Mouse (Mus musculus) layer of hippocampus, postnatal 14 days (tissue): ENCODE results near the gene Lman1l. TPM values are rescaled to one million over a fixed set of nuclear protein-coding genes. Genes with fewer than 3 reads are reported as not detected.
A peak's percentile ranks its signal among the peaks of the same experiment; 100 is the strongest.

Experiments
- DNase-seq, 2 experiments: peaks; one replicate each; pipeline ENCODE4 v3.0.0; 2021 to 2022; ENCODE audit warnings: low spot score in 2 of 2, mixed read lengths in 1 of 2
- total RNA-seq, 2 experiments: library from RNA; stranded (reverse); gene quantifications; 2 replicates each; pipeline ENCODE4 v1.2.3; 2021

Lman1l gene
- total RNA-seq, 2 experiments from 2014 or later: not detected

DNA sequence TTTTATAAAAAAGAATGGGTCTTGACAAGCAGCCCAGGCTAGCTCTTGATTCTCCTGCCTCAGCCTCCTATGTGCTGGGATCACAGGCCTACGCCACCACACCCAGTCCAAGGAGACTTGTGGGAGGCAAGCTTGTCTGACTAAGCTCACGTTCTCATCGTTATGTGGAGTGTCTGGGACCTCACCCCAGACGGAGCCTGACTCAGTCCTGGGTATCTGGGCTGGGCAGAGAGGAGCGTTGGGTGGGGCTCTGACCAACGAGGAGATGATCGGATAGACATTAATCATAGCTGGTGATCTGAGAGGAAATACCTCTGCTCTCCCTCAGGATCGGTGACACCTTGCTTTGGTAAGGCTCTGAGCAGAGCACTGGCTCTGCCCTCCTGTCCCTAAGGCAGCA is 1.7 kb downstream of the Lman1l start:
- DNase-seq: no peak

DNA sequence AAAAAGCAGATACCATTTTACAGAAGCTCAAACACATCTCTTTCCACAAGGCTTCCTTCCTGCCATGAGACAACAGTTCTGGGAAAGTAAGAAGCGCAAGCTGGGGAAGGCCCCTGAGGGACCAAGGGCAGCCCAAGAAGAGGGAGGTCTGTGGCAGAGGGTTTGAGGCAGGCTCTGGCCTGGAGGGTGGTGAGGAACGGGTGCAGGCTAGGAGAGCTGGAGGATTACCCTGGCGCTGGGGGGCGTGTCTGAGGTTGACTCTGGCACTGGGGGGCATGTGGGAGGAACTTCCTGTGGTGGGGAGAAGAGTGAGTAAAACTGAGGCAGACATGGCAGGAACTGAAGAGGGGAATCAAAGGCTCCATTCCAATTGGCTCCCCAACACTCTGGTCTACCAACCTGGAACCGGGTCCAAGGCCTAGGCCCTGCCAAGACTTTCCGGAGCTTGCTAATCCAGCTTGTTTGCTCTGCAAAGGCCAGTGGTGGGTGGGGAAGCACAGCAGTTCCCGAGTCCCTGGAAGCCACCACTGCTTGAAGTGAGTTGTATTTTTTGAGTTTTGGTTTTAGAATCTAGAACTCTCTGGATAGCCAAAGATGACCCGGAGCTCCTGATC is 2.9 kb downstream of the Lman1l start:
- DNase-seq: peak in 1 of 2 experiments; percentile 69

DNA sequence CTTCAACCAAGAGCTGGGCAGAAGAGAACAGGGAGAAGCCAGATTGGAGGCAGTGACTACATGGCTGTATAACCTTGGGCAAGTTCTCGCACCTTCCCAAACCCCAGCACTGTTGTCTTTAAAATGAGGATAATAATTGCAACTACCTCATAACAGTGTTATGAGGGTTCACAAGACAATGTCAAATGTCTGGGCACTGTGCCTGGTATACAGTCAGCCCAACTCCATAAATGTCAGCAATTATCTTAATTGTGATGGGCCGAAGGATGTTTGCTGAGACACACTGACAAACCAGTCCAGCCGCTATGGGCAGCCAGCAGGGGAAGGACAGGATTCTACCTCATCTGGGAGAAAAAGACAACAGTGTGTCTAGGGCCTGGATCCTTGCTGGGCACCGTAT is 5.8 kb downstream of the Lman1l start:
- DNase-seq: no peak

DNA sequence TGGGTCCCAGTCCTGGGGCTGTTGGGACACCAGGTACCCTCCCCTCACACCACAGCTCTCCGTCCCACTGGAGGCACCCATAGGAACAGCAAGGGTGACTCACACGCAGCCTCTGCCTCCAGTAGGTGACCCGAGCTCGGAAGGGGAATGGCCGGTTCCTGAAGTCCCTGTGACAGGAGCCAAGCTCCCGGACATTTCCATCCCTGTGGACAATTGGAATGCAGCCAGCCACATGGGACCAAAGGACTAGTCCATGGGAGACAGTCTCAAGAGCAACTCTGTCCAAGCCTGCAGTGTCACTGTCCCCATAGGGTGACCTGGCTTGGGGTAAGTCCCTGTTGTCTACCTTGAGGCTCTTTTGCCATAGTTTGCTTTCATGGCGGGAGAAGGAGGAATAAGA is 6.6 kb downstream of the Lman1l start:
- DNase-seq: no peak

DNA sequence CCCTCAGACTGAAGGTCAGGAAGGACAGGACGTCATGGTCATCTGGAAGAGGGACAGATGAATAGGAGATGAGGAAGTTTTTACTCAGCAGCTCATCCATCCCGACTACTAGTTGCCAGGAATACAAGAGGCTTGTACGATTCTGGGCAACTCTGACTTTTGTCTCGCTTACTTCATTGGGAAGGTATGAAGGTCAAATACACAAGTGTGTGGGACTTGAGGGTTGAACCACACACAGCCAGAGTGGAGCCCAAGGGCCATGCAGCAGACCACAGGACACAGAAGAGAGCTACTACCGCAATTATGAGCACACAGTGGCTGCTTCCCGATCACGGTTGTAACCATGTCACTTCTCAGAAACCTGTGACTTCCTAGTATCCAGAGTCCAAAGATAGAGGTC is 8.0 kb downstream of the Lman1l start:
- no peak for DNase-seq

DNA sequence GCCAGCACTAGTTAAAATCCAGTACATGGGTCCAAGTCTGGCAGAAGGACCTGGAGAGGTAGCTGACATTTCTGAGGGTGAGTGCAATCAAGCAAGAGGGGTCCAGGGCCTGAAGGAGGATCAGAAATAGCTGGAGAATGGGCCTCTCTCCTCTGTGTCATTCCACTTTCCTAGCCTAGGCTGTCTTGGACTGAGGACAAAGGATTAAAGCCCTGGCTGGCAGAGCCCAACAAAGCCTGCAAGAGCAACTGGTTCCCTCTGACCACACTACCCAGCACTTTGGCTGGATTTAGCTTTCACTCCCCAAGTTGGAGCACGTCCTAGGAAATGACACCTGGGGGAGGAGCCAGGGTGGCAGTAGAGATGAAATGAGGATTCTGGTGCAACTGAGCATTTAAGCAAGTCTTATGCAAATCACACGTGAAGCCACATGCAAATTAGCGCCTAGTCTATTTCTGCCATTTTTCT is 10.2 kb downstream of the Lman1l start:
- DNase-seq: no peak

DNA sequence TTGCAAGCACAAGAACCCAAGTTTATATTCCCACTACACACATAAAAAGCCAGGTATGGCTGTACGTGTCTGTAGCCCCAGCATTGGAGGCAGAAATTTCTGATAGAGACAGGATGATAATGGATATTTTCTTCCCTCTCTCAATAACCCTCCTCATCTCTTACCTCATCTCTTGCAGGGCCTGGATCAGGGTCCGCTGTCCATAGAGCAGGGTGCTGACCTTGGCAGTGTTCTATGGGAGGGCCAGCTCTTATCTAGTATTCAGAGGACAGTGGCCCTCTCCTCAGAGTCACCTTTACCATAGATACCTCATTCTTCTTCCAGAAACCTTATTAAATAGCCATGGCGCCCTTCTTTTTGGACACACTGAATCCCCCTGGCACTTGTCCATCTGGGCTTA is 10.8 kb downstream of the Lman1l start:
- no peak for DNase-seq

DNA sequence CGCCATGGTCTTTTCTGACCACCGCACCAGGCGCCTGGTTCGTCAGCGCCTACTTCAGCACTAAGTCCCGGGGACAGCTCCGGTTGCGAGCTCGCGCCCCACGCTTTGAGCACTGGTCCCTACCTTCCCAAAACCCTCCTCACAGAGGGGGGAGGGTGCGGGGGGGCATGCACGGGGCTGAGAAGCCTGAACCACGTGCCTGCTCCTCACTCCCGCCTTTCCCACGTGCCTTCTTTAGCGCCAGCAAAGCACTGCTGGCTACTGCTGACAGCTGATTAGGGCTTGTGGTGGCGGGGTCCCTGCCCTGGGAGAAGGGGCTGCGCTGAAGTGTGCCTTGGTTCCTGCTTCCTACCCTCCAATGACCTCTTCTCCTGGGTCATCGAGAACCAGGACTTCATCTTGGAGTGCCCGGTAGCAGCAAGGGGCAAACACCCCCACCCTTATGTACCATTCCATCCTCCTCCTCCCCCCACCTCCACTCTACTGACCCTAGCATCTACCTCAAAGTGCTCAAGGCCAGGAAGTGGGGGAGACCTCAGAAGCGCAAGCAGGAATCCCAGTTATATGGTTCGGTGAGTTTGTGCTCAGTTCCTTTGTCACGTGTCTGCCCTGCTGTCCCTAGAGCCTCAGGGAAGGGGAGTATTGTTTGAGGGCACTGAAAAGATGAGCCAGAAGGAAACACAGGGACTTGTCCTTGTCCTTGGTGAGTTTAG is 14.3 kb downstream of the Lman1l start, which contains the start of gene Cplx3:
Gene Cplx3, minus strand, starts transcription at position 143 of the 713 bp plus-strand sequence.
- no peak for DNase-seq

DNA sequence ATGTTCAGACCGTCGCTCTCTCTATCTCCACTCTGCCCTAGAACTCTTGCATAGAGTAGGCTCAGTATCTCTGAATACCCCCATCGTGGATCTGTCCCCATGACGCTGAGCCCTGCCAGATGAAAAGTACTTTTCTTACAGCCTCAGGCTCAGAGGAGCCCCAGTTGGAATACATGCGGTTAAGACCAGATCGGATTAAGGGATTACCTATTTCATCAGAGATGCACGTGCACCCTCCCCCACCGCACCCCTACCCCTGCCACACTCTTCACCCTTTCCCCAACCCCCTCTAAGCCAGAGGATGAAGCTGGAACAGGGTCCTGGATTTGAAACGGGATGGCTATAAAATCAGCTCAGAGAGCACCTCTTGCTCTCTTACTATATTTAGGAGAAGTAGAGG is 15.1 kb downstream of the Lman1l start:
- no peak for DNase-seq

DNA sequence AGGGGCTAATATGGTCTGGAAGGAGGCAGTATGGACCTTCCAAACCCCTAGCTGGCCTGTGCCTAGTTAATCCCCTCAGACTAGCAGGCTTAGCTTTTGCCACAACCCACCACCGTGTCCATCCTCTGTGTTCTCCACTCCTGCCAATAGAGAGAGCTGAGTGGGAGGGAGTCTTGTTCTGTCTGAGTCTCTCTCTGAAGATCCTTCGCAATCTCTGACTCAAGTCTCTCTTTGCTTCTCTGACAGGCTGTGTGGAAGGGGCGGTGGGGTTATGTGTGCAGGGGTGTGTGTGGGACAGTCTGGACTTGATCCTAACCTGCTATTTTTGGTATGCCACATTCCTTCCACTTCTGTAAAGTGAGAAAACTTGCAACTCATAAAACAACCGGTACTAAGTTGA is 15.7 kb downstream of the Lman1l start:
- DNase-seq: no peak

DNA sequence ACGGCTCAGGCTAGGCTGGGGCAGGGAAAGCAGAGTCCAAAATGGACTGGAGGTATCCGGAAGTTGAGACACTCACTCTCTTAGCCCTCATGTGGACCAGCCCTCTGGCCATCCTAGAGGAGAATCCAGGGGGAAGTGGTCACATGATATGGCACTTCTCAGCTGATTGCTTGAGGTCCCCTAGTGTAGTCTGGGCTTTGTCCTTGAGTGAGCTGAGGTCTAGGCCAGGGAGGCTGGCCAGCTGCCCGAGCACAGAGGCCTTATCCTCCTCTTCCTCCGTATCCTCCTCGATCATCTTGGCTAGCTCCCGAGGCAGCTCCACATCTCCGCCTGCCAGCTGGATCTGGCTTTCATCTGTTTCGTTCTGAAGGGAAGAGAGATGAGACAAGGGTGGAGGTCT is 18.5 kb downstream of the Lman1l start:
- DNase-seq: no peak

DNA sequence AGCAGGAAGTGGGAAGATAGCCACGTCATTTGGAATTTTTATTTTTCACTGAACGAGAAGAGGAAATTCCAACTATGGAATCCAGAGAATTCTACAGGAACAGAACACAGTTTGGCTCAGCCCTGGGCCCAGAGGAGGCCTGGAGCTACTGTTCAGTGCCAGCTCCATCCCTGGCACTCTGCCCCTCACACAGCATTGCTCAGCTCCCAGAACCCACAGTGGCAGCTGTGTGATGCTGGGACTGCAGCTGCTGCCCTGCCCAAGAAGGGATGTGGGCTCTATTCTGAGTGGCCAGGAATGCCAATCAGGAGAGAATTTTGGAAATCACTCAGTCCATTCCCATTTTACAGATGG is 19.2 kb downstream of the Lman1l start:
- peak; percentile 51 to 73 for DNase-seq

DNA sequence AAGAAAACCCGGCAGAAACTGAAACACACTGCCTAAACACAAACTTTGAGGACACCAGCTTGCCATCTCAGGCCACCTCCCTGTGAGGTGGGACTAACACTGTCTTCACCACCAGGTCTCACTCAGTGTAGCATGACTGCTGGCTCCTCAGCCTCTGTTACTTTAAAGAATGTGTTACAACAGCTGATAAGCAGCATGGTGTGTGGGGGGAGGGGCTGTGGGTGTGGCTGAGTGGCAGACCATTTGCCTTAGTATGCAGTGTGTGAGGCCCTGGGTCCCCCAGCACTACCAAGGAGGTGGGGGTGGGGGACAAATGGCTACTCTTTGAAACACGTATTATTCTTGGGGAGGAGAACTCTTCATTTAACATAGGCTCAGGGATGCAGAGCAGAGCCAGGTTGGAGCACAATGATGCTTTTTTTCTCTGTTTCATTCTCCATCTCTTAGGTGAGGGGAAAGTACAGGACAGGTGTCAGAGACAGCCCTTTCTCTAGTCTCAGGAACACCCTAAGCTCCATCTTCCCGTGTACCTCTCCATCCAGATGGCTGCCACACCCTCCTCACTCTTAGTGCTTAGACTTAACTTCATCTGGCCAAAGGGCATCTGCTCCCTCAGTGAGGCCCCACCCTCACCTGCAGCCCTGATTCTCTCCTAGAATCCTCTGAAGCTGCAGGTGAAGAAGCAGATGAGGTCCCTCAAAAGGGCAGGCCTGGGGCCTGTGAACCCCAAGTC is 19.8 kb downstream of the Lman1l start:
- no peak for DNase-seq

DNA sequence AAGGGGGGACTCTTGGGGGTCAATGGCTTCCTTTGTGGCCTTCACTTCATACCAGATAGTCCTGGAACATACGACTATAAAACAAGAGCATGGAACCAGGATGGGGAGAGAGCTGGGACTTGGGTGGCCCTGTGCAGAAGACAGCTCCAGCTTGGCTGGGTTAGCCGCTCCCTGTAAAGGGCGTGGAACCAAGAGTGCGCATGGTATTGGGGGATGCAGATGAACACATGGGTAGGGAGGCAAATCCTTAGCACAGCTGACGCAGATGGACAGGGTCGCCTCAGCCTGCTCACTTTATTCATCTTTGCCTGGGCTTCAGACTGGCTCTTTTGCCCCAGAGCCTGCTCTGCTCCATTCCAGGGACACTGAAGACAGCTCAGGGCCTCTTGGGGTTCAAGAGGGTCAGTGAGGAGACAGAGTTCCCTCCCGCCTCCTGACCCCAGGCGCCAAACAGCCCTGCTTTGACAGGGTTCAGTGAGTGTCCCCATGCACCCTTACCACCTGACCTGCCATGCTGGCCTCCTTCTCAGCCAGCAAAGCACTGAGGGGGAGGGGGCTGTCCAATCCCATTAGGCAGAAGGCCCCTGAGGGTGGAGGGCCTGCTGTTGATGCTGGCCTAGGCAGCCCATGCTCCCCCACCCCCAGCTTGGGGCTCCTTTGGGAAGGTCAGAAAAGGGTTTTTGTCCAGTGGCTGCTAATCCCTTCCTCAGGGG is 21.6 kb downstream of the Lman1l start:
- DNase-seq: no peak

DNA sequence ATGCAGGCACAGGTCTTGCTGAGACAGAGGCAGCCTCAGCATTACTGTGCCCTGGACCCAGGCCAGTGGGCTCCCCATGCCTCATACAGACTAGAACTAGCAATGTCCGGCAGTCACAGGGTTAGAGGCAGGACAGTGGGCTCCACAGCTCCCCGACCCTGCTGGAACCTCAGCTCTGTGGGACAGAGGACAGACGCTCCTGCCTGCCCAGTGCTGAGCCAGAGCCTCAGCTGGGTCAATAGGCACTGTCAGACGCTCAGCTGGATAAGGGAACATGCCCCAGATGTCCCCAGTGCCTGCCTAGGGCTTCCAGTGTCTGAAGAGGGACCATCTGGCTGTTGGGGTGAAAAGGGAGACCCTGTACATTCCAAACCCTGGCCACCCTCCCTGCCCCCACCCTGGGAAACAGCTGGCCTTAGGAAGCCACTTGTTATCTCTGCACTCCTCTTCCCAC is 22.6 kb downstream of the Lman1l start:
- no peak for DNase-seq

DNA sequence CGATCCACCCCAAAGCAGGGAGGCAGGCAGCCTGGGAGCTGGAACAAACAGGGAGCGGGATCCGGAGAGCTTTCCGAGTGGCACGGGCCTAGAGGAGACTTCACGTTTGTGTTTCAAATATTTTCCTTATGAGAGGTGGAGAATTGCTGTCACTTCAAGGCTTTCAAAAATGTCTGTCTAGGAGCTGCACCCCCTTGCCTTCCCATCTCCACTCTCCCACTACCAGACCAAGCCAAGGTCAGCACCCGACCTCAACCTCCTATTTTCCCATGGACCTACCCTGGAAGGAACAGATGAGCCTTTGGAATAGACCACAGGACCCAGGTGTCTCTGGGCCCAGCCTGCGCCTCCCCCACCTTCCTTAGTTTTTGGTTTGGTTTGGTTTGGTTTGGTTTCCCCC is 23.3 kb downstream of the Lman1l start:
- no peak for DNase-seq

DNA sequence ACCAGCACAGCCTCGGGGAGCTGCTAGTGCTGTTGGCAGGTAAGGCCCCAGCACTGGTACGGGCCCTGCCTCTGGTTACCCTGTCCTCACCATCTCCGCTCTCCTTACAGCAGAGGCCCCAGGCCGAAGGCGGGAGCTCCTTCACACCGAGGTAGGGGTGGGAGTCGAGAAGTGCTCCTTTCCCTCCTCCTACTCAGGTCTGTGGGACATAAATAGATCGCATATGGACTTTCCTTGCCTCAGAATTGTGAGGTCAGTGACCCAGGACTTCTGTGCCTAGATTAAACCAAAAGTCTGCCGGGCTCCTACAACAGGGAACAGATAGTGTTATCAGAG is 26.4 kb downstream of the Lman1l start:
- no peak for DNase-seq

DNA sequence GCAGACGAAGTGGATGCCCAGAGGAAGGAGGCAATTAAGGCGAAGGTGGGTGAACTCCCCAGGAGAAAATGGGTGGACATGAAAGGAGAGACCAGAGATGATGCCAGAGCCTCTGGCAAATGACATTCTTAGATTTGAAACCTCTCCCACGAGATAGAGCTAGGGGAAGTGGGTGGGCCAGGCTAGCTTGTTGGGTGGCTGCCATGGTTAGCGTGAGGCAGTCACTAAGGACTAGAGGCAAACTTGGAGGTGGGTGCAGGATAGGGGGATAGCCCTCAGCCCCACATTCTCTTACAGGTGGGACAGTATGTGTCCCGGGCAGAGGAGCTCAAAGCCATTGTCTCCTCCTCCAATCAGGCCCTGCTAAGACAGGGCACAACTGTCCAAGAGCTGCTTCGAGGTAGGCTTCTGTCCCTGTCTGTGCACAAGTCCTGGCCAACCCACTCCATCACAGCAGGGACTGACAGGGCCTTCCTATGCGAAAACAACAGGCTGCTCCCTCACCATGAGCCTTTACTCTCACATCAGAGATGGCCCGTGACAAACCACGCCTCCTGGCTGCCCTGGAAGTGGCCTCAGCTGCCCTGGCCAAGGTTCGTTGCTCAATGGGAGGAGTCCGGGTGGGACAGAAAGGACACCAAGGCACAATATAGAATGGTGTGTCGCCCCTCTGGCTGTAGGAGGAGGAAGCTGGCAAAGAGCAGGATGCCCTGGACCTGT is 27.0 kb downstream of the Lman1l start:
- DNase-seq: no peak

DNA sequence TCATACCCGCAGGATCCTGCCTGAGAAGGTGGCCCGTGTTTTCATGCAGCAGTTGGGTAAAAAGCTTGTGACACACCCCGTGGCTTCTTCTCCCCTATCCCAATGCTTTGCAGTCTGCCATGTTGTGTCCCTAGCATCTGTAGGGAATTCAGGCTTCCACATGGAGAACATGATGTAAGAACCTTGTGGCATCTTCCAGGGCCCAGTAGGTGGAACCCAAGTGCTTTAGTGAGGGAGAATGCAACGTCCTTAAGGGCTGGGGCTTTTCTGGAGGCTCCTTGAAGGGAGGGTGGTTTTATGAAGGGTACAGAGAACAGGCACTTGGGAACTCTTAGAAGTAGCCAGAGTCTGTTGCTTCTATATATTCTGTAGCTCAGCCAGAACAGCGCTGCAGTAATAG is 29.8 kb downstream of the Lman1l start:
- peak in 1 of 2 experiments; percentile 37 for DNase-seq

DNA sequence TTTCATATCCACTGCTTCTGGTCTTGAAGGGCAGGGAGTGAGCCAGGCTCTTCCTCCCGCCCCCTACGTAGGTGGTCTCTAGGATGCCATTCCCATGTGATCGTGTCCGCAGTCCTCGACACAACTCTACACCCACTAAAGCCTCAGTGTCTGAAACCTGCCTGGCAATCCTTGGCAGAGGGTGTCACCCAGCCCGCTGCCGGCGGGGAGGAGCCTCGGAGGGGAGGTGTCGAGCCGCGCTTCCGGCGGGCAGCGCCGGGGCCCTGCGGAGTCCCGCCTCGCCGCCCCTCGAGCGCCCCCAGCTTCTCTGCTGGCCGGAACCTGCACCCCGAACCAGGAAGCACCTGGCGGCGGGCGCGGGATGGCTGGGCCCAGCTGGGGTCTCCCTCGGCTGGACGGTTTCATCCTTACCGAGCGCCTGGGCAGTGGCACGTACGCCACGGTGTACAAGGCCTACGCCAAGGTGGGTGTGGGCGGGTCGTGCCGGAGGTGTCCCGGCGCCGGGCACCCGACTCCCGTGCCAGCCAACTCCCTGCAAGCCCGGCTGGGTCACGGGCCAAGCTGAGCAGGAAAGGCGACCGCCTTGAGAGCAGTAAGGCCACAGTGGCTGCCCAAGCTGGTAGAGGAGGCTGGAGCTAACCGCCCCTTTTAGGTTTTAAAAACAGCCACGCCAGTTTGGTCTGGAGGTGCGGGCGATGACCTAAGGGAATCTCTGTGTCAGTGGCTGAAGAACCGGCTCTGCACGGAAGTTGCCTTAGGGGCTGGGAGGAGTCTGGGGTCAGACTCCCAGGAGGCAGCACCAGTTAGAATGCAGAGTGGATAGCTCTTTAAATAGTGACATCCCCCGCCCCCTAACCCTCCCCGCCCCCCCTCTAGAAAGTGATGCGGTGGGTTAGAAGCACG is 31.1 kb downstream of the Lman1l start, which contains the start of gene Ulk3:
Gene Ulk3, plus strand, starts transcription at position 229 of the 903 bp plus-strand sequence.
- DNase-seq: peak; percentile 64 to 68
